25 mouse cellular contexts compared by ENCODE assay signal in genomic region chr11:82351039-82351438, GRCm38 (mm10). TPM values are rescaled to one million over a fixed set of nuclear protein-coding genes. Genes with fewer than 3 reads are reported as not detected.
DNase-seq lines count a peak whose midpoint lies in the region; ATAC-seq and TF ChIP-seq lines count a peak whose summit lies in the region.
"Had no signal": no experiment of that assay in that cellular context is flagged by ENCODE, and none has a peak within 500 bp of the region (broad histone marks: within the 10 kb centered on the region; RNA-seq: fewer than 3 reads in every experiment).

No protein-coding gene starts in this region.

- H3K36me3 ChIP-seq in neural tube, embryonic 15.5 days: no peaks in the 10 kb centered on the region
- H3K36me3 ChIP-seq: embryonic facial prominence, embryonic 13.5 days; kidney, embryonic 15.5 days; liver, embryonic 13.5 days; midbrain, embryonic 15.5 days had no signal

- no peak overlapping the region for H3K27ac ChIP-seq in left cerebral cortex, adult 2 months
- no peak overlapping the region for H3K27ac ChIP-seq in neural tube, embryonic 15.5 days (replicated peaks)
- H3K27ac ChIP-seq: embryonic facial prominence, embryonic 13.5 days; kidney, embryonic 15.5 days; liver, embryonic 13.5 days; midbrain, embryonic 15.5 days; stomach, postnatal 0 days had no signal

- WGBS in neural tube, embryonic 15.5 days: 90% methylated on average over 10 of the region's 10 CpGs

- H3K9me3 ChIP-seq in neural tube, embryonic 15.5 days (replicated peaks): no peaks in the 10 kb centered on the region
- H3K9me3 ChIP-seq: embryonic facial prominence, embryonic 13.5 days; kidney, embryonic 15.5 days; liver, embryonic 13.5 days; midbrain, embryonic 15.5 days had no signal

- H3K4me2 ChIP-seq in neural tube, embryonic 15.5 days: no peak overlapping the region
- H3K4me2 ChIP-seq: embryonic facial prominence, embryonic 13.5 days; kidney, embryonic 15.5 days; liver, embryonic 13.5 days; midbrain, embryonic 15.5 days had no signal

- 0 out of 2 replicates have a peak, but pooled peaks cover 2% of the 10 kb centered on the region for H3K27me3 ChIP-seq in neural tube, embryonic 15.5 days (replicated peaks)
- H3K27me3 ChIP-seq: embryonic facial prominence, embryonic 13.5 days; liver, embryonic 13.5 days; midbrain, embryonic 15.5 days had no signal

- peak; percentile 11 to 24 for DNase-seq in left cerebral cortex, adult 2 months (ENCODE audit: extremely low spot score in 1 of 2, low spot score in 2 of 2)
- DNase-seq in left cerebral cortex, postnatal 4 days: no peak
- DNase-seq in layer of hippocampus, postnatal 10 days (ENCODE audit: low spot score in 2 of 2): peak; percentile 6 to 35
- DNase-seq in left cerebral cortex, postnatal 36 days (ENCODE audit: low spot score in 2 of 2): peak; percentile 30 to 41
- DNase-seq in telencephalon, adult 2 months (ENCODE audit: low read depth, low spot score): peak; percentile 41
- DNase-seq in adipocyte (ENCODE audit: low spot score): no peak
- no peak for DNase-seq in heart, postnatal 10 days
- DNase-seq: adrenal gland, postnatal 36 days; B cell, adult 2 months; cerebellum, adult 9-11 months; heart, adult 11 months; liver, embryonic 13.5 days; retina, postnatal 1 day; thymus, postnatal 25 days had no signal

- H3K4me3 ChIP-seq in left cerebral cortex, adult 2 months: no peak overlapping the region
- H3K4me3 ChIP-seq in neural tube, embryonic 15.5 days (replicated peaks): no peak overlapping the region
- H3K4me3 ChIP-seq: embryonic facial prominence, embryonic 13.5 days; kidney, embryonic 15.5 days; liver, embryonic 13.5 days; midbrain, embryonic 15.5 days had no signal

- no peak overlapping the region for H3K9ac ChIP-seq in neural tube, embryonic 15.5 days (replicated peaks)
- H3K9ac ChIP-seq: embryonic facial prominence, embryonic 13.5 days; kidney, embryonic 15.5 days; liver, embryonic 13.5 days; midbrain, embryonic 15.5 days had no signal

- TF ChIP-seq CTCF in left cerebral cortex, adult 2 months (IDR thresholded peaks at IDR 0.05): no peak

- no peak for ATAC-seq in neural tube, embryonic 15.5 days (ENCODE audit: low FRiP score)
- ATAC-seq: inflammation-experienced regulatory T-cells, adult 6 months; midbrain, embryonic 15.5 days had no signal

- intact Hi-C loops in left cerebral cortex, adult 2 months (cut with DNase I): no loop called here
- intact Hi-C loops in left cerebral cortex, postnatal 4 days (cut with DNase I): no loop called here
- intact Hi-C loops in left cerebral cortex, postnatal 36 days (cut with DNase I): no loop called here
- intact Hi-C loops in heart, postnatal 10 days (cut with DNase I): no loop called here

- no peaks in the 10 kb centered on the region for H3K4me1 ChIP-seq in neural tube, embryonic 15.5 days
- H3K4me1 ChIP-seq: embryonic facial prominence, embryonic 13.5 days; kidney, embryonic 15.5 days; liver, embryonic 13.5 days; midbrain, embryonic 15.5 days had no signal

RNA-seq across cellular contexts. Expression of gene Tmem132e, which starts 37.7 kb away (rescaled TPM):
- total RNA-seq in left cerebral cortex, adult 2 months (2021): 10 to 100 TPM; 19.2 to 23.7 TPM
- total RNA-seq in left cerebral cortex, postnatal 4 days (2021): 10 to 100 TPM; 16.0 to 16.8 TPM
- total RNA-seq in layer of hippocampus, postnatal 10 days (2021): 10 to 100 TPM; 15.2 to 18.5 TPM
- 10 to 100 TPM; 14.0 to 22.9 TPM for total RNA-seq in left cerebral cortex, postnatal 36 days (2021)
- 5.1 and 5.7 TPM in 2 replicates for polyA plus RNA-seq in neural tube, embryonic 15.5 days (2015; fragmentation: Nextera tagmentation; extraction: Ambion mirVana)
- total RNA-seq in heart, postnatal 10 days (2021): under 1 TPM; 0.05 to 0.12 TPM
- total RNA-seq: gastrocnemius, adult 18-20 months; megakaryocyte progenitor cell, adult 5-6 weeks had no signal
- polyA plus RNA-seq: inflammation-experienced regulatory T-cells, adult 6 months had no signal

RNA-seq across cellular contexts. Expression of gene Ccl1, which starts 45.5 kb away (rescaled TPM):
- not detected for total RNA-seq in left cerebral cortex, adult 2 months (2021)
- total RNA-seq in left cerebral cortex, postnatal 4 days (2021): not detected
- total RNA-seq in layer of hippocampus, postnatal 10 days (2021): not detected
- not detected for total RNA-seq in left cerebral cortex, postnatal 36 days (2021)
- 0.92 and 1.1 TPM in 2 replicates for polyA plus RNA-seq in neural tube, embryonic 15.5 days (2015; fragmentation: Nextera tagmentation; extraction: Ambion mirVana)
- total RNA-seq in heart, postnatal 10 days (2021): not detected
- total RNA-seq: adrenal gland, postnatal 36 days; gastrocnemius, adult 18-20 months; megakaryocyte progenitor cell, adult 5-6 weeks had no signal
- polyA plus RNA-seq: embryonic facial prominence, embryonic 13.5 days; hindbrain, embryonic 11.5 days; kidney, embryonic 15.5 days; limb, embryonic 11.5 days; liver, embryonic 13.5 days; lung, embryonic 16.5 days; stomach, postnatal 0 days had no signal

Comparison
In these comparisons a context has a peak if more than half of its experiments do, and no peak if none do; other contexts are left out.
1. DNase-seq: peak in left cerebral cortex, adult 2 months (2 of 2), layer of hippocampus, postnatal 10 days (2 of 2), left cerebral cortex, postnatal 36 days (2 of 2) and telencephalon, adult 2 months (single experiment); none in left cerebral cortex, postnatal 4 days (single experiment), adipocyte (single experiment) and heart, postnatal 10 days (0 of 2).
2. RNA of gene Tmem132e, which starts 37.7 kb away (total RNA-seq): 19.2 to 23.7 TPM in left cerebral cortex, adult 2 months, 14.0 to 22.9 TPM in left cerebral cortex, postnatal 36 days, 15.2 to 18.5 TPM in layer of hippocampus, postnatal 10 days and 16.0 to 16.8 TPM in left cerebral cortex, postnatal 4 days; 0.05 to 0.12 TPM in heart, postnatal 10 days; every median in the first group is over 10 times any median in the second.